Mouse (Mus musculus): ENCODE measurements at regions not wholly inside any gene's neighbourhood (a gene's known extent, or its start where the extent isn't known, plus 50 kb on each side); places are given as distances from the start of the nearest gene placed in this dataset.

DNA sequence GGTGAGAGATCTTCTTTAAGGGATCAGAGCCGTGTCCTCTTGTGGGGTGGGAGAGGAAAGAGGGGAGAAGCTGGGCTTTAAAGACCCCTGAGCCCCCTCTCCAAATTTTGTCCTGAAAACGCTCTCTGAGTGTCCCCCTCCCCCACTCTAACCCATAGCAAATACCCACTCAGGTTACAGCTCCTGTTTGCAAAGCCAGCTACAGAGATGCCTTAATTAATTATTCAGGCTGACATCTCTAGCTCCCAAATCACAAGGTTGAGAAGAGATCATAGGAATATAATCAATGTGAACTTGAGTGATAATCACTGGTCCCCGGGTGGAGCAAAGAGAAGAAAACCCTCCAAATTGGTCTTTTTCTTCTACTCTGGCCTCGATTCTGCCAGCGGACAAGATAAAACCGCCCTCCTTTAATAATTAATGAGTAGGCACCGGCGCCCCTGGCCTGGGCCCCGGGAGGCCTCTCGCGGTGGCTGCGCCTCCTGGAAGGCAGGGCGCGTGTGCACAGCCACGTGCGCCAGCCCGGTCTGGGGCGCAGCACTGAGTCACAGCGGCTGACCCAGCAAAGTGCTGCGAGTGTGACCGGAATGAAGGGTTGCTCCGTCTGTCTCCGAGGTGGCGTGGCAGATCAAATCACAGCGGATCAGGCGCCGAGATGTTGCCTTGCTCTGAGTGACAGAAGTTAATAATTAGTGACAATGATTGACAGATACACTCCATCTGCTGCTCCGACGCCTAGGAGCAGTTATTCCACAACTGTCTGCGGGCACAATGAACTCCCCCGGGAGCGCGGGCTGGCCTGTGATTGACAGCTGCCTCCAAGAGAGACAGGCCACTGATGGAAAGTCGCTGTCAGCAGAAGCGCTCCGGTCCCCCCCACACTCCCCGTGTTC is 72.7 kb upstream of the 4930535I16Rik start:
- peak in 1 of 2 experiments; percentile 19 for DNase-seq (ENCODE audit: low spot score in 2 of 2)

Data from frontal cortex, postnatal 10 days (tissue).